Mouse (Mus musculus) liver, adult 2 months (tissue): ENCODE measurements at regions not wholly inside any gene's neighbourhood (a gene's known extent, or its start where the extent isn't known, plus 50 kb on each side); places are given as distances from the start of the nearest gene placed in this dataset.

ENCODE experiments used
- CTCF ChIP-seq: fragments of 200-500 bp; IDR thresholded peaks from 2 replicates; pipeline ENCODE4 v1.5.1; 2011; ENCODE audit warnings: low read depth, low read length, control low read depth
- POLR2A ChIP-seq: fragments of 200-500 bp; IDR thresholded peaks from 2 replicates; pipeline ENCODE4 v1.6.1; 2011; ENCODE audit warnings: low read length, control low read depth; ENCODE audit not compliant: insufficient read depth; ENCODE audit errors: extremely low read depth

- TF ChIP-seq CTCF, result no peak
- TF ChIP-seq POLR2A, result no peak
These were observed 114.1 kb upstream of the Rreb1 start for GRCm38 (mm10) chr13:37664116-37664515.
